Mouse (Mus musculus): ENCODE results near the gene Lmna.

Gene Lmna

DNA sequence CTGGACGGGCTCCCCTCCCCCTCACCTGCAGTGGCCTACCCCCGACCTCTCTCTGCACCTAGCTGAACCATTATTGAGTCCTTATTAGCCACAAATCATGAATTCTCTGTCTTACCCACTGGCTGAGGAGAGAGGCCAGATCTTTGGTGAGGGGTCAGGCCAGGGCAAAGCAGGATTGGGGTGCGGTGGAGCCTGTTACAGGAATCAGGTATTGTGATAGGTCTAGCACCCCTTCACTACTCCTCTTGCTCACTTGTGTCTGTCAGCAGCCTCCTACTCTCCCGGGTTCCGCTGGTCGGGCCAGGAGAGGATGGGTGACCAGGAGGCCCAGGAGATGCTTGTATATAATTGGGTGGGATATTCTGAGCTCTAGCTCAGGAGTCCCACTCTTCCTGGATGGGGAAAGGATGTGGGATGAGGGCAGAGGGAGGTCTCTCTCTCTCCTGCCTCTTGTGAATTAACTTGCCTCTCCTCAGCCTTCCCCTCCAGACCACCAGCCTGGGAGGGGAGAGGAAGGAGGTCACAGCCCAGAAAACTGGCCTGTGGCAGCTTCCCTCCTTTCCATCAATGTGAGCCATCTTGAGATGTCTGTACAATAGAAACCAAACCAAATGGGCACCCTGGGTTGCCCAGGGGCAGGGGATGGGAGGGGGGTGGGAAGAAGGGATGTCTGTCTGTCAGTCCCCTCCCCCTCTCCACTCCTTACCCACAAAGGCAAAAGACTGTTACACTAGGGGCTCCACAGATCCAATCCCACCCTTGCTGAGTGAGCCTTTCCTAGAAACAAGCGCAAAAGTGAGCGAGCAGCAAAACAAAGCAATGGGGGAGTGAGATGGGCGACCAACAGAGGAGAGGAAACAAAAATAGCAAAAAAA lies 28.8 kb upstream of the Lmna start:
- DNase-seq, result no peak

- no peak for DNase-seq
These were observed 27.4 kb upstream of the Lmna start for GRCm38 (mm10) chr3:88537146-88537545.

DNA sequence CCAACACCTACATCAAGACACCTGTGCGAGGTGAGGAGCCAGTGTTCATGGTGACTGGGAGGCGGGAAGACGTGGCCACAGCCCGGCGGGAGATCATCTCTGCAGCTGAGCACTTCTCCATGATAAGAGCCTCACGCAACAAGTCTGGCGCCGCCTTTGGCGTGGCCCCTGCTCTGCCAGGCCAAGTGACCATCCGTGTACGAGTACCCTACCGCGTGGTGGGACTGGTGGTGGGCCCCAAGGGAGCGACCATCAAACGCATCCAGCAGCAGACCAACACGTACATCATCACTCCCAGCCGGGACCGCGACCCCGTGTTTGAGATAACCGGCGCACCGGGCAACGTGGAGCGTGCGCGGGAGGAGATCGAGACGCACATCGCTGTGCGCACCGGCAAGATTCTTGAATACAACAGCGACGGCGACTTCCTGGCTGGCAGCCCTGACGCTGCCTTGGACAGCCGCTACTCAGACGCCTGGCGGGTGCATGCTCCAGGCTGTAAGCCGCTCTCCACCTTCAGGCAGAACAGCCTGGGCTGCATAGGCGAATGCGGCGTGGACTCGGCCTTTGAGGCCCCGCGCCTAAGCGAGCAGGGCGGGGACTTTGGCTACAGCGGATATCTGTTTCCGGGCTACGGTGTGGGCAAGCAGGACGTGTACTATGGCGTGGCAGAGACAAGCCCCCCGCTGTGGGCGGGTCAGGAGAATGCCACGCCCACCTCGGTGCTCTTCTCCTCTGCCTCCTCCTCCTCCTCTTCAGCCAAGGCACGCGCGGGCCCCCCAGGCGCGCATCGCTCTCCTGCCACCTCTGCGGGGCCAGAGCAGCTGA lies 26.6 kb upstream of the Lmna start:
- DNase-seq, result peak; percentile 85

DNA sequence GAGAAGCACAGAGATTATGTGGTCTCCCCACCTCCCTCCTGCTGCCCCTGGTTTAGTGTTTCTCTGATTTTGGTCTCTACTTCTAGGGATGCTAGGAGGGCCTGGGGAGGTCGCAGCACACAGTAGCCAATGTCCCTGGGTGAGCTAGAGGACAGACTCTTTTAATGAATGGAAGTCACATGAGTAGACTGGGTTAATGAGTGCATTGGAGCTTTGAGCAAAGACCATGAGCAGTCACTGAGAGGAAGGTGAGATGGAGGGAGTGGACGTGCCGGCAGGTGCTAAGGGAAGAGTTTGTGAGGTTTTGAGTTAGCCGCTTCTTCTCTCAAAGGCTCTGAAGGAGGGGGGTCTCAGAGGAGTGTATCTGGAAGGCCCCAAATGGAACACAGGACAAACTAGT lies 25.8 kb upstream of the Lmna start:
- no peak for DNase-seq

GRCm38 (mm10) chr3:88535005-88535404 lies 25.2 kb upstream of the Lmna start:
- no peak for DNase-seq

DNA sequence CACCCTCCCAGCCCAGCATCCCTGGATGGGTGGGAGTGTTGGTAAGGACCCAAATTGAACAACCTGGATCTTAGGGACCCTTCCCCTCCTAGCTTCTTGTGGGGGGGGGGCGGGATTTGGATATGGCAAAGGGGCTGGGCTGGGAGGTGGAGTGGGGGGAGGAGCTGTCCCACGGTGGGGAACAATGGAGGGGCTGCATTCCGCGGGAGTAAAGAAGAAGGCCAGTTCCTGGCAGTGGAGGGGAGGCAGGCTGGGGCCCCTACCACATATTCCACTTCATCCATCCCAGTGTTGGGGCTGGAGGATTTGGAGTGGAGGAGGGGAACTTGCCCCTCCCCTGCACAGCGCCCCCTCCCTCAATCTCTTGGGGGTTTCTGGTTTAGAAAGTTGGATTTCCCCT lies 23.9 kb upstream of the Lmna start:
- no peak for DNase-seq

GRCm38 (mm10) chr3:88532689-88533511 lies 23.1 kb upstream of the Lmna start:
- DNase-seq, result no peak

DNA sequence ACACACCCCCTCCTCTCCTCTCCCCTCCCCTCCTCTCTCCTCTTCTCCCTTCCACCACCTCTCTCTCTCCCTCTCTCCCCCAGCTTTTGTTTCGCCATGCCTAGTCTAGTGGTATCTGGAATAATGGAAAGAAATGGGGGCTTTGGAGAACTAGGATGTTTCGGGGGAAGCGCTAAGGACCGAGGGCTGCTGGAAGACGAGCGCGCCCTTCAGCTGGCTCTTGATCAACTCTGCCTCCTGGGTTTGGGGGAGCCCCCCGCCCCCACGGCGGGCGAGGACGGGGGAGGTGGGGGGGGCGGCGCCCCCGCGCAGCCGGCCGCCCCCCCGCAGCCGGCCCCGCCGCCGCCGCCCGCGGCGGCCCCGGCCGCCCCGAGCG lies 22.5 kb upstream of the Lmna start, which contains the start of gene Mex3a:
Gene Mex3a, plus strand, starts transcription at position 97 of the 376 bp plus-strand sequence.
- DNase-seq, result no peak

DNA sequence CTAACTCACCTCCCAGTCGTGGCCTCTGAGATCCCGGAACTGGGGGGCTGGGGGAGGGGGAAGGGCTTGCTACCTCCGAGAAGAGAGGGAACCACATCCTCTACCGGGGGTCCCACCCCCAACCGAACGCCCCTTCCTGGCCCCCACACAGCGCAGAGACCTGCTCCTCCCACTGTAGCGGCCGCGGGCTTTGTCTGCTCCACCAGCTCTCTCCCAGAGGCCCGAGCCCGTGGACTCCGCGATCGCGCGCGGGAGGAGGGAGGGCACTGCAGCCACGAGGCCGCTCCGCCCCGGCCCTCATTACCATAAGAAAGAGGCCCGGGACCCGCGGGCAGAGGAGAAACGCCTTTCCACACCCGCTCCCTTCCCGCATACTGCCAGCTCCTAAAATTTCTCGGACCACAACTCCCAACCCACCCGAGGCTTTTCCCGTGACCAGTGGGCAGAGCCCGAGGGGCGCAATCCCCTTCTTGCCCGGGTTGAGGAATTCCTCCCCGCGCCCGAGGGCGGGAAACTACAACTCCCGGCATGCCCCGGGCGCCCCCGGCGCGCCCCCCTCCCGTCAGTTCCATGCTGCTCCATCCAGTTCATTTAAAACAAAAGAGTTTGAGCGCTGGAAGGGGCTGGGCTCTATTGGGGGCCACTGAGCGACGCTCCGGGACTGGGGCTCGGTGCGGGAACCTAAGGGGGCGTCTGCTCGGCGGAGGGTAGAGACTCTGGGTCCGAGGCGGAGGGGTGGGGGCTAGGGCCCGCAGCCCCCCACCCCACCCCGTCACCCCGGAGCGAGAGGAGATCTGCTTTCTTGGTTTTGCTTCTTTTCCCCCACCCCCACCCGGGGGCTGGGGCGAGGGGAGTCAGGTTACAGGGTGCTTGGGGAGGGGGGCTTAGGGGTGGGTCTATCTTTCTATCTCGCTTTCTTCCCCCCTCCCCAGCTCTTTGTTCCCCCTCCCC lies 21.9 kb upstream of the Lmna start:
- peak; percentile 84 for DNase-seq

DNA sequence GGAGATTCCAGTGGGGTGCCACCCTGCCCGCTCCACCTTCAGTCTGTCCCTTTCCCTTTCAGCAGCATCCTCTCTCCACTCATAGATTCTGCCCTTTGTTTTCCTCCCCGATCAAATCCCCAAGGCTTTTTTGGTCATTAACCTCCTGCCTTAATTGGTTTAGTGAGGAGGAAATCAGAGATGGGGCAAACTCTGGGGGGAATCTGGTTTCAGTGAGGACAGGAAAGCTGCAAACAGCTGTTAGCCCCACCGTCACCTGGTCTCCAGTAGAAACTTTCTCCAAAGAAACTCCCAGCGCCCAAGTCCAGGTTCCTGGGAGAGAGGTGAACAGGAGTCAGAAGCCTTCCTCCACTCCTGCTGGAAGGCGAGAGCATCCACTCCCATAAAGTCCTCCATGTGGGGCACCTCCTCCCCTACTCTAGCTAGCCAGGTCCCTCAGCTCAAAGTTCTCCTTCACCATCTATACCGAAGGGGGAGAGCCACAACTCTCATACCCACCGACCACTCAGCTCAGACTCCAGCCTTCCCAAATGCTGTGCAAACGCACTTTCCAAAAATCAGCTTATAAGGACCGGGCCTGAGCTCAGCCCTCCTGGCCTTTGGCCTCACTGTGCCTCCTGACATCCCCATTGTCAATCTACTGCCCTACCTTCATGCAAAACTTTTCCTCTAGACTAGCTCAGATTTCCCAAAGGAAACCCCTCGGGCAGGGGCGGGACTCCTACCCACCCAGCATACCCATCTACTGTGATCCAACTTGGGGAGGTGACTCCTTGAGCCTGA lies 20.5 kb upstream of the Lmna start:
- no peak for DNase-seq

DNA sequence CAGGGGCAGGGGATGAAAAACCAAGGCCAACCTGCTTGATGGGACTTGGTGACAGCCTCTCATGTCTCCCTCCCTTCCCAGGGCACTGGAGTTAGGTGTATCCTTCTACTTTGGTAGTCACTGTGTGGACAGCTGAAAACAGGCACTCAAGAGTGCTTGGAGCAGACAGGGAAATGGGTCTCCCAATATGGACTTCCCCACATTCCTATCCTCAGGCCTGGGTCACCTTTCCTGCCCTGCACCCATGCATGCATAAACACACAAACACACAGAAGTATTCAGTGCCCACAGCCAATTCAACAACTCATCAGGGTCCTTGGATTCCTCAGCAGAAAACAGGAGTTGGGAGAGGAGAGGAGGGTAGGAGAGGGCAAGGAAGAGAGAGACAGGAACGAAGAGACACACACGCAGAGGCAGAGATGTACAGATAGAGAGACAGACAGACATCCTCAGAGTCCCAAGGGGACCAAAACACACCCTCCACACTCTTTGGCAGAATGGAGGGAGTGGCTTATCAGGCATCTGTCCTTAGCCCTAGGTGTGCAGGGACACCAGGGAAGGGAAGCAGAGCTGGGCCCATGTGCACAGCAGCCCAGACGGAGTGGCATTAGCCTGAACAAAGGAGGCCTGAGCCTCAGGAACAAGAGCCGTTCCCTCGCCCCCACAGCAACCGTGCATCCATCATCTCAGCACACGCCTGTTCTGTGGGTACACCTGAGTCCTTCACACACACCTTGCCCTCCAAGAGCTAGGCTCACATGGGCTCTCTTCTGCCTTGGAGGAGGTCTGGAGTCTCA lies 19.6 kb upstream of the Lmna start:
- DNase-seq, result peak; percentile 48

GRCm38 (mm10) chr3:88528646-88529045 lies 18.9 kb upstream of the Lmna start:
- peak; percentile 42 for DNase-seq

DNA sequence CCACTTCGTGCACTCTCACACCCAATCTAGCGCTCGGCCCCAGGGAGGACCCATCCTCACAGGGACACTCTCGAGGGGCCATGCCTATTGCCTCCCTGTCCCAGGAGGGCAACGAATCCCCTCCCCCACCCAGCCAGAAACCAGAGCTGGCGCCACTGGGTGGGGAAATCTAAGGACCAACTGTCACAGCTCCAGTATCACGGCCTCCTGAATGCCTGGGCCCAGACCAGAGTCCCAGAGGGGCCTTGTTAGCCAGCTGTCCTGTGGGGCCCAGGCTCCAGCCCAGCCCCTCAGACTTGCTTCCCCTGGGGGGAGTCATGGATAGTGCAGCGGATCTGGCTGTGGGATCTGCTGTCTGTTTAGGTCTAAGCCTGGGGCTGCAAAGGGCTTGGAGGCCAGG lies 17.8 kb upstream of the Lmna start:
- DNase-seq, result no peak

DNA sequence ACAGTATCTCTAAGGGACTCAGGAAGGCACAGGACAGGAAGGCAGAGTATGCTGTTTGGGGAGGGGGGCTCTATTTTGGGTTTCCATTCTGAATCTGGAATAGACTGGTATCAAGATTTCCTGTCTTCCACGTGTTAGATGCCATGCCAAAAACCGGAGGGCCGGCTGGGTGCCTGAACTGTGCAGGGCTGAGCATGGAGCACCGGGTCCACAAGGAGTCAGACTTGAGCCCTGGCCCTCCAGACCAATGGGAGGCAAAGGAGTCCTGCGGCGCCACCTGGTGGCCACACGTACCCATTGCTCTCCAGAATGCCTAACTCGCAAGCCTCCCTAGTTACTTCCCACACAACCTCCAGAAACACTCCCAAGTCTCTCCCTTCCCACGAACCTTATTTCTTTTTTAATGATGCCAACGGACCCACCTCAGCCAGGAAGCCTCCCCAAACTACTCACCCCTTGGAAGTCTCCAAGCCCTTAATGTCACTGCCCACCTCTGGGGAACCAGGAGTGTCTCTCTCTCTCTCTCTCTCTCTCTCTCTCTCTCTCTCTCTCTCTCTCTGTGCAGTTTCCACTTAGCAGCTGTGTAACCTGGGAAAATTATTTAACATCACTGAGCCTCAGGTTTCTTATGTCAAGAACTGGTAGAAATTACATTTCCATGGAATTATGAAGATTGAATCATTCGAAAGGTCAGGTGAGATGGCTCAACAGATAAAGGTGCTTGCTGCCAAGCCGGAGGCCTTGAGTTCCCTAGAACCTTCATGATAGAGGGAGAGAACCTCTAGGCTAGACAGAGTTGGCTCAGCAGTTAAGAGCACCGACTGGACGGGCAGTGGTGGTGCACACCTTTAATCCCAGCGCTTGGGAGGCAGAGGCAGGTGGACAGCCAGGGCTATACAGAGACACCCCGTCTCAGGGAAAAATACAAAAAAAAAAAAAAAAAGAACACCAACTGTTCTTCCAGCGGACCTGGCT lies 16.7 kb upstream of the Lmna start:
- peak; percentile 88 for DNase-seq

GRCm38 (mm10) chr3:88525021-88525420 lies 15.3 kb upstream of the Lmna start:
- DNase-seq, result no peak

- DNase-seq, result no peak
These were observed 13.3 kb upstream of the Lmna start for GRCm38 (mm10) chr3:88523027-88523426.

DNA sequence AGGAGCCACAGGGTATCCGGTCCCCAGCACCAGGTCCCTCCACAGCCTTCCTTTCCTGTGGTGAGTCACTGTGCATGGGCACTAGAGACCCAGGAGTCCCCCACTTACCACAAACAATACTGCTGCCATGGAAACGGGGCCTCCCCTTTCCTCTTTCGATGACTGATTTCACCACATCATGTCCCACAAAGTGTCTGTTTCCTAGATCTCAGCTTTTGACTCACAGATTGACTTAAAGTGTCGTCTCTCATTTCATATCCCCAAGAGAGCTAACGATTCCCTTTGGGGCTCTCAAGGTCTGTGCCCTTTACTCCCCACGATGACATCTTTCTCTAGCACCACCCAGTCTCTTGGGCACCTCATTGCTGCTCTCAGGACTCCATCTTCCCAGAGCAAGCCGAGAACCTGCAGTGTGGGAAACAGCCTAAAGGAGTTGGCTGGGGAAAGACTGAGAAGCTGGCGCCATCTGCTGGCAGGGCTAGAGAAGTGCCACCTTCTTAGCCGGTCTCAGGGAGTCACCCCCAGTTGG lies 12.1 kb upstream of the Lmna start:
- no peak for DNase-seq

DNA sequence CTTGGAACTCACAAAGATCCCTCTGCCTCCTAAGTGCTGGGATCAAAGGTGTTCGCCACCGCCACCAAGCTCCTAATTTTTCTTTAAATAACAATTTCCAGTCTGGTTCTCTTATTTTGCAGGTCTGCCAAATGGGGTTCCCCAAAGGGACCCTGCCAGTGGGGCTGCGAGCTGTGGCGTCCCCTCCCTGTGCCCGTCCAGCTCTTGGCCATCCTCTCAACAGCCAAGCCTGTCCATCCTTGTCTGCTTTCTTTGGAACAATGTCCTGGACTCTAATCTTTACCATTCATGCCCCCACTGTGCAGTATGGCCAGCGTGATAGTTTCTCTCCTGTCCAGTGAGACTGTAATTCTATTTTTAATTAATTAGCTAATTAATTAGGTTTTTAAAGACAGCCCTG lies 11.4 kb upstream of the Lmna start:
- DNase-seq, result no peak

GRCm38 (mm10) chr3:88520078-88520477 lies 10.3 kb upstream of the Lmna start:
- no peak for DNase-seq
